Mouse (Mus musculus) ES-E14 (cell line): ENCODE measurements around the gene Adgrb3.

Source experiments
- CHD2 ChIP-seq: IDR thresholded peaks from 2 replicates; pipeline ENCODE4 v1.6.1; 2014; ENCODE audit warnings: mild to moderate bottlenecking, low read depth, low read length, inconsistent platforms
- HCFC1 ChIP-seq: IDR thresholded peaks from 2 replicates; pipeline ENCODE4 v1.6.1; 2012; ENCODE audit warnings: low read length, inconsistent platforms, borderline replicate concordance; ENCODE audit not compliant: insufficient read depth
- MAFK ChIP-seq: IDR thresholded peaks from 2 replicates; pipeline ENCODE4 v1.6.1; 2014; ENCODE audit warnings: mild to moderate bottlenecking, low read depth, low read length, inconsistent platforms; ENCODE audit not compliant: insufficient read depth
- ZC3H11A ChIP-seq: IDR thresholded peaks from 2 replicates; pipeline ENCODE4 v1.6.1; 2012; ENCODE audit warnings: low read depth, mild to moderate bottlenecking, inconsistent platforms, low read length, borderline replicate concordance

DNA sequence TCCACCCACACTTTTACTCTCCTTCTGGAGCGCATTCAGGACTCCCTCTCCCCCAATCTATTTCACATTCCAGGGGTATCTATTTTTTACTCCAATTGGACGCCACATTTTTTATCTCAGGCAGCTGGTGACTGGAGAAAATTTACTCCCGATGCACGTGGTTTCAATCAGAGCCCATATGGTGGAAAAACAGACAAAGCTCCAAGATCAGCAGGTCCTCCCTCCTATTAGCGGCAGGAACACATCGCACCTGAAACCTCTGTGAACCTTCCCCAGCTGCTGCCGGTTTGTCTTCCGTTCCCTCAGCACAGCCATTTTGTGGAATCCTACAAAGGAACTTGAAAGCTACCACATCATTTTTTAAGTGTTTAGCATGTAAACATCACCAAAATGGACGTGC is 640.2 kb downstream of the Adgrb3 start:
- TF ChIP-seq HCFC1 (no peak), CHD2 (no peak), ZC3H11A (no peak), MAFK (no peak)
